ENCODE assay signal across 18 mouse cellular contexts in genomic region chr5:119044548-119044947, GRCm38 (mm10).
DNase-seq lines count a peak whose midpoint lies in the region; ATAC-seq lines count a peak whose summit lies in the region.
"Had no signal": no experiment of that assay in that cellular context is flagged by ENCODE, and none has a peak within 500 bp of the region (broad histone marks: within the 10 kb centered on the region; RNA-seq: fewer than 3 reads in every experiment).

No protein-coding gene starts in this region.

- peak overlapping the region; percentile 25; the same call in 1 of the 2 replicates for H3K27ac ChIP-seq in forebrain, embryonic 10.5 days
- H3K27ac ChIP-seq in forebrain, embryonic 13.5 days, result no peak overlapping the region
- H3K27ac ChIP-seq in embryonic facial prominence, embryonic 13.5 days, result peak overlapping the region; percentile 13; the same call in 1 of the 2 replicates
- no peak overlapping the region for H3K27ac ChIP-seq in limb, embryonic 11.5 days (replicated peaks; ENCODE audit: low read depth, low read length)
- H3K27ac ChIP-seq in kidney, embryonic 14.5 days (ENCODE audit: low read depth, low read length), result no peak overlapping the region
- H3K27ac ChIP-seq in midbrain, embryonic 10.5 days (replicated peaks), result no peak overlapping the region
- H3K27ac ChIP-seq: embryonic facial prominence, embryonic 15.5 days; hindbrain, embryonic 10.5 days; hindbrain, embryonic 14.5 days had no signal

- no peaks in the 10 kb centered on the region for H3K9me3 ChIP-seq in forebrain, embryonic 10.5 days
- no peaks in the 10 kb centered on the region for H3K9me3 ChIP-seq in forebrain, embryonic 13.5 days (replicated peaks)
- H3K9me3 ChIP-seq in embryonic facial prominence, embryonic 13.5 days, result no peaks in the 10 kb centered on the region
- H3K9me3 ChIP-seq in limb, embryonic 11.5 days (ENCODE audit: control insufficient read depth, low read length), result peaks cover 2% of the 10 kb centered on the region; the same call in 1 of the 2 replicates
- H3K9me3 ChIP-seq in kidney, embryonic 14.5 days (ENCODE audit: control insufficient read depth, low read length), result no peaks in the 10 kb centered on the region
- H3K9me3 ChIP-seq in midbrain, embryonic 10.5 days (replicated peaks), result no peaks in the 10 kb centered on the region
- H3K9me3 ChIP-seq: embryonic facial prominence, embryonic 15.5 days; hindbrain, embryonic 10.5 days had no signal

- H3K4me2 ChIP-seq in forebrain, embryonic 13.5 days, result no peak overlapping the region
- H3K4me2 ChIP-seq in embryonic facial prominence, embryonic 13.5 days, result 0 out of 2 replicates have a peak overlapping the region, but pooled peaks have one; percentile 2
- H3K4me2 ChIP-seq in limb, embryonic 11.5 days (ENCODE audit: low read depth, severe bottlenecking), result no peak overlapping the region
- H3K4me2 ChIP-seq in kidney, embryonic 14.5 days (replicated peaks; ENCODE audit: low read depth, low read length), result no peak overlapping the region
- H3K4me2 ChIP-seq: embryonic facial prominence, embryonic 15.5 days; heart, embryonic 12.5 days; hindbrain, embryonic 14.5 days had no signal

- no peak overlapping the region for H3K4me3 ChIP-seq in forebrain, embryonic 10.5 days
- no peak overlapping the region for H3K4me3 ChIP-seq in forebrain, embryonic 13.5 days
- H3K4me3 ChIP-seq in embryonic facial prominence, embryonic 13.5 days, result no peak overlapping the region
- no peak overlapping the region for H3K4me3 ChIP-seq in limb, embryonic 11.5 days (ENCODE audit: low read depth, low read length)
- H3K4me3 ChIP-seq in kidney, embryonic 14.5 days (ENCODE audit: low read length), result no peak overlapping the region
- H3K4me3 ChIP-seq in midbrain, embryonic 10.5 days, result no peak overlapping the region
- H3K4me3 ChIP-seq: embryonic facial prominence, embryonic 15.5 days; erythroblast, embryonic 14.5 days; heart, embryonic 12.5 days; hindbrain, embryonic 10.5 days had no signal

- H3K27me3 ChIP-seq in forebrain, embryonic 10.5 days (ENCODE audit: poor library complexity, severe bottlenecking), result no peaks in the 10 kb centered on the region; the same call in 1 of the 2 replicates
- H3K27me3 ChIP-seq in forebrain, embryonic 13.5 days, result no peaks in the 10 kb centered on the region
- no peaks in the 10 kb centered on the region for H3K27me3 ChIP-seq in embryonic facial prominence, embryonic 13.5 days
- H3K27me3 ChIP-seq in limb, embryonic 11.5 days (ENCODE audit: control insufficient read depth, insufficient read depth, low read length), result no peaks in the 10 kb centered on the region
- no peaks in the 10 kb centered on the region for H3K27me3 ChIP-seq in kidney, embryonic 14.5 days (ENCODE audit: control insufficient read depth, insufficient read depth, low read length)
- H3K27me3 ChIP-seq in midbrain, embryonic 10.5 days (ENCODE audit: low read depth, poor library complexity, severe bottlenecking), result no peaks in the 10 kb centered on the region
- H3K27me3 ChIP-seq: embryonic facial prominence, embryonic 15.5 days; heart, embryonic 12.5 days had no signal

- DNase-seq in forebrain, embryonic 10.5 days (ENCODE audit: extremely low spot score, low spot score), result no peak
- peak; percentile 53 for DNase-seq in limb, embryonic 11.5 days (ENCODE audit: low spot score)
- DNase-seq in adipocyte (ENCODE audit: low spot score), result no peak
- no peak for DNase-seq in midbrain, embryonic 10.5 days (ENCODE audit: low spot score)
- DNase-seq: adrenal gland, postnatal 25 days; cerebellum, adult 18-20 months; cerebellum, adult 9-11 months; gastrocnemius, postnatal 25 days had no signal

- H3K9ac ChIP-seq in forebrain, embryonic 13.5 days, result no peak overlapping the region
- no peak overlapping the region for H3K9ac ChIP-seq in embryonic facial prominence, embryonic 13.5 days
- no peak overlapping the region for H3K9ac ChIP-seq in limb, embryonic 11.5 days (ENCODE audit: low read length)
- H3K9ac ChIP-seq in kidney, embryonic 14.5 days (ENCODE audit: low read depth, low read length), result no peak overlapping the region
- H3K9ac ChIP-seq: embryonic facial prominence, embryonic 15.5 days; heart, embryonic 12.5 days; hindbrain, embryonic 14.5 days had no signal

- no peaks in the 10 kb centered on the region for H3K36me3 ChIP-seq in forebrain, embryonic 10.5 days (replicated peaks)
- no peaks in the 10 kb centered on the region for H3K36me3 ChIP-seq in forebrain, embryonic 13.5 days (ENCODE audit: poor library complexity, severe bottlenecking)
- H3K36me3 ChIP-seq in embryonic facial prominence, embryonic 13.5 days, result no peaks in the 10 kb centered on the region
- H3K36me3 ChIP-seq in limb, embryonic 11.5 days (ENCODE audit: control insufficient read depth, insufficient read depth, low read length), result no peaks in the 10 kb centered on the region
- no peaks in the 10 kb centered on the region for H3K36me3 ChIP-seq in kidney, embryonic 14.5 days (ENCODE audit: control insufficient read depth, insufficient read depth, low read length)
- H3K36me3 ChIP-seq in midbrain, embryonic 10.5 days, result no peaks in the 10 kb centered on the region
- H3K36me3 ChIP-seq: embryonic facial prominence, embryonic 15.5 days; heart, embryonic 12.5 days; hindbrain, embryonic 10.5 days had no signal

- H3K4me1 ChIP-seq in forebrain, embryonic 10.5 days, result peaks cover 14% of the 10 kb centered on the region; the same call in 1 of the 2 replicates
- H3K4me1 ChIP-seq in forebrain, embryonic 13.5 days, result peaks cover 5% of the 10 kb centered on the region; the same call in 1 of the 2 replicates
- peaks cover 8% of the 10 kb centered on the region; the same call in 1 of the 2 replicates for H3K4me1 ChIP-seq in embryonic facial prominence, embryonic 13.5 days
- H3K4me1 ChIP-seq in limb, embryonic 11.5 days (ENCODE audit: control insufficient read depth, insufficient read depth, low read length), result peaks cover 4% of the 10 kb centered on the region; the same call in 1 of the 2 replicates
- H3K4me1 ChIP-seq in kidney, embryonic 14.5 days (ENCODE audit: control insufficient read depth, insufficient read depth, low read length), result no peaks in the 10 kb centered on the region
- no peaks in the 10 kb centered on the region for H3K4me1 ChIP-seq in midbrain, embryonic 10.5 days
- H3K4me1 ChIP-seq: heart, embryonic 12.5 days; hindbrain, embryonic 10.5 days had no signal

- WGBS in forebrain, embryonic 10.5 days, result 65% methylated on average over 10 of the region's 10 CpGs
- 92% methylated on average over 10 of the region's 10 CpGs for WGBS in forebrain, embryonic 13.5 days
- 22% methylated on average over 10 of the region's 10 CpGs for WGBS in embryonic facial prominence, embryonic 13.5 days
- 25% methylated on average over 10 of the region's 10 CpGs for WGBS in limb, embryonic 11.5 days
- WGBS in kidney, embryonic 14.5 days, result 66% methylated on average over 10 of the region's 10 CpGs
- 64% methylated on average over 10 of the region's 10 CpGs for WGBS in midbrain, embryonic 10.5 days

- no peak for ATAC-seq in forebrain, embryonic 13.5 days
- no peak for ATAC-seq in embryonic facial prominence, embryonic 13.5 days (ENCODE audit: insufficient number of reproducible peaks, insufficient read depth, low FRiP score, low TSS enrichment, low read depth)
- no peak for ATAC-seq in limb, embryonic 11.5 days (ENCODE audit: insufficient number of reproducible peaks, low FRiP score, low TSS enrichment, low read depth)
- ATAC-seq in kidney, embryonic 14.5 days (ENCODE audit: low FRiP score, low TSS enrichment), result no peak
- ATAC-seq: forebrain, embryonic 16.5 days; intestine, postnatal 0 days had no signal

Comparison
In these comparisons a context has a peak if more than half of its experiments do, and no peak if none do; other contexts are left out.
1. H3K27ac ChIP-seq: peak in forebrain, embryonic 10.5 days (single experiment) and embryonic facial prominence, embryonic 13.5 days (single experiment); none in forebrain, embryonic 13.5 days (single experiment), limb, embryonic 11.5 days (single experiment), kidney, embryonic 14.5 days (single experiment) and midbrain, embryonic 10.5 days (single experiment).